Comparison of ENCODE assay signal across 26 mouse cellular contexts in the genomic region with DNA sequence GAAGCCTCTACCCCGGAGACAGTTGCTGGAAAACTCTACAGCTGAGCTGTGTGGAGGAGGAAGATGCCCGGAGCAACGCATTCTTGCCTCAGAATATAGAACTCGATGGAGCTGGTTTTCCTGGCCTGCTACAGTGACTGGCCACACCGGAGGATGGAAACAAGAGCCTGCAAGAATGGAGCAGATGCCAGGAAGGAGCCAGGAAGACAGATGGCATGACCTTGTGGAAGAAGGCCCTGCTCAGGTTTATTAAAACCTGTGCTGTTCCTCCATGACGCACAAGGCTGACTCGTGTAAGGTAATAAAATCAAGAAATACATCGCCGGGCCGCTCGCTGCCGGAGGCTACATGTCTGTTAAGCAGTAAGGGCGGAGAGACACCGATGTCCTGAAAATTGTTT. TPM values are rescaled to one million over a fixed set of nuclear protein-coding genes. Genes with fewer than 3 reads are reported as not detected.
DNase-seq lines count a peak whose midpoint lies in the region; ATAC-seq and TF ChIP-seq lines count a peak whose summit lies in the region.
"Had no signal": no experiment of that assay in that cellular context is flagged by ENCODE, and none has a peak within 500 bp of the region (broad histone marks: within the 10 kb centered on the region; RNA-seq: fewer than 3 reads in every experiment).

No protein-coding gene starts in this region.

- ATAC-seq in hindbrain, embryonic 12.5 days (ENCODE audit: low FRiP score): no peak
- no peak for ATAC-seq in hindbrain, embryonic 16.5 days
- ATAC-seq in neural tube, embryonic 13.5 days (ENCODE audit: low read depth): no peak
- ATAC-seq in midbrain, embryonic 15.5 days (replicated peaks): no peak
- ATAC-seq: forebrain, postnatal 0 days; intestine, embryonic 15.5 days; liver, embryonic 12.5 days; liver, postnatal 0 days had no signal

- H3K27me3 ChIP-seq in cerebellum, adult 2 months (ENCODE audit: control insufficient read depth, insufficient read depth, low read length): no peaks in the 10 kb centered on the region
- H3K27me3 ChIP-seq in hindbrain, embryonic 12.5 days: peaks cover 3% of the 10 kb centered on the region; the same call in 1 of the 2 replicates
- H3K27me3 ChIP-seq in hindbrain, embryonic 16.5 days (replicated peaks; ENCODE audit: control insufficient read depth, insufficient read depth, low read length): no peaks in the 10 kb centered on the region
- no peaks in the 10 kb centered on the region for H3K27me3 ChIP-seq in neural tube, embryonic 13.5 days
- H3K27me3 ChIP-seq in midbrain, embryonic 15.5 days (replicated peaks): no peaks in the 10 kb centered on the region
- H3K27me3 ChIP-seq: hindbrain, embryonic 15.5 days; intestine, embryonic 15.5 days; liver, embryonic 12.5 days had no signal

- 61% methylated on average over 14 of the region's 14 CpGs for WGBS in cerebellum, adult 2 months
- 89% methylated on average over 14 of the region's 14 CpGs for WGBS in hindbrain, embryonic 12.5 days
- WGBS in hindbrain, embryonic 16.5 days: 78% methylated on average over 14 of the region's 14 CpGs
- 67% methylated on average over 14 of the region's 14 CpGs for WGBS in neural tube, embryonic 13.5 days
- 79% methylated on average over 14 of the region's 14 CpGs for WGBS in midbrain, embryonic 15.5 days

- no peaks in the 10 kb centered on the region for H3K9me3 ChIP-seq in hindbrain, embryonic 12.5 days (replicated peaks)
- no peaks in the 10 kb centered on the region for H3K9me3 ChIP-seq in hindbrain, embryonic 16.5 days (ENCODE audit: control insufficient read depth, low read length)
- no peaks in the 10 kb centered on the region for H3K9me3 ChIP-seq in neural tube, embryonic 13.5 days
- no peaks in the 10 kb centered on the region for H3K9me3 ChIP-seq in midbrain, embryonic 15.5 days
- H3K9me3 ChIP-seq: forebrain, embryonic 12.5 days; hindbrain, embryonic 15.5 days; intestine, embryonic 15.5 days; liver, embryonic 12.5 days had no signal

- no peaks in the 10 kb centered on the region for H3K36me3 ChIP-seq in hindbrain, embryonic 12.5 days
- no peaks in the 10 kb centered on the region for H3K36me3 ChIP-seq in hindbrain, embryonic 16.5 days (ENCODE audit: control insufficient read depth, insufficient read depth, low read length)
- H3K36me3 ChIP-seq in neural tube, embryonic 13.5 days: no peaks in the 10 kb centered on the region
- no peaks in the 10 kb centered on the region for H3K36me3 ChIP-seq in midbrain, embryonic 15.5 days (replicated peaks)
- H3K36me3 ChIP-seq: forebrain, embryonic 12.5 days; hindbrain, embryonic 15.5 days; intestine, embryonic 15.5 days; liver, embryonic 12.5 days had no signal

- H3K4me3 ChIP-seq in cerebellum, adult 2 months (replicated peaks; ENCODE audit: insufficient read depth, low read depth, low read length): no peak overlapping the region
- no peak overlapping the region for H3K4me3 ChIP-seq in hindbrain, embryonic 12.5 days
- H3K4me3 ChIP-seq in hindbrain, embryonic 16.5 days (ENCODE audit: low read length): no peak overlapping the region
- no peak overlapping the region for H3K4me3 ChIP-seq in neural tube, embryonic 13.5 days
- no peak overlapping the region for H3K4me3 ChIP-seq in midbrain, embryonic 15.5 days
- H3K4me3 ChIP-seq: forebrain, embryonic 12.5 days; hindbrain, embryonic 15.5 days; intestine, embryonic 15.5 days; layer of hippocampus, adult 2 months; liver, embryonic 12.5 days had no signal

- TF ChIP-seq POLR2A in cerebellum, adult 2 months (IDR thresholded peaks at IDR 0.05; ENCODE audit: borderline replicate concordance, insufficient read depth, low read length): no peak

- peak; percentile 49 to 51 for DNase-seq in cerebellum, adult 2 months
- no peak for DNase-seq in cerebellum, adult 11 months
- no peak for DNase-seq in neural tube, embryonic 10.5 days (ENCODE audit: extremely low spot score, low spot score)
- no peak for DNase-seq in MN1 (ENCODE audit: low spot score)
- DNase-seq: adrenal gland, adult 2 months; adrenal gland, postnatal 36 days; forebrain, postnatal 0 days; gastrocnemius, postnatal 10 days; heart, postnatal 14 days; kidney, adult 2 months; kidney, postnatal 36 days; liver, postnatal 0 days; lung, postnatal 36 days; right cerebral cortex, postnatal 4 days; thymus, adult 18-20 months; thymus, postnatal 25 days had no signal

- no peak overlapping the region for H3K9ac ChIP-seq in hindbrain, embryonic 12.5 days
- no peak overlapping the region for H3K9ac ChIP-seq in hindbrain, embryonic 16.5 days (ENCODE audit: low read depth, low read length)
- no peak overlapping the region for H3K9ac ChIP-seq in neural tube, embryonic 13.5 days
- H3K9ac ChIP-seq in midbrain, embryonic 15.5 days: no peak overlapping the region
- H3K9ac ChIP-seq: forebrain, embryonic 12.5 days; forebrain, postnatal 0 days; hindbrain, embryonic 15.5 days; intestine, embryonic 15.5 days; liver, embryonic 12.5 days; liver, postnatal 0 days had no signal

- no peak overlapping the region for H3K4me2 ChIP-seq in hindbrain, embryonic 12.5 days (replicated peaks)
- H3K4me2 ChIP-seq in hindbrain, embryonic 16.5 days (ENCODE audit: low read length): no peak overlapping the region
- H3K4me2 ChIP-seq in neural tube, embryonic 13.5 days: no peak overlapping the region
- H3K4me2 ChIP-seq in midbrain, embryonic 15.5 days: no peak overlapping the region
- H3K4me2 ChIP-seq: forebrain, embryonic 12.5 days; hindbrain, embryonic 15.5 days; intestine, embryonic 15.5 days; liver, embryonic 12.5 days had no signal

- no peak for TF ChIP-seq CTCF in cerebellum, adult 2 months (IDR thresholded peaks at IDR 0.05; ENCODE audit: borderline replicate concordance, insufficient read depth, low read depth, low read length)

- H3K4me1 ChIP-seq in cerebellum, adult 2 months (ENCODE audit: control insufficient read depth, insufficient read depth, low read length): peaks cover 49% of the 10 kb centered on the region
- H3K4me1 ChIP-seq in hindbrain, embryonic 12.5 days: peaks cover 24% of the 10 kb centered on the region
- H3K4me1 ChIP-seq in hindbrain, embryonic 16.5 days (ENCODE audit: control insufficient read depth, insufficient read depth, low read depth, low read length): peaks cover 27% of the 10 kb centered on the region
- peaks cover 58% of the 10 kb centered on the region for H3K4me1 ChIP-seq in neural tube, embryonic 13.5 days (replicated peaks)
- H3K4me1 ChIP-seq in midbrain, embryonic 15.5 days: peaks cover 44% of the 10 kb centered on the region
- H3K4me1 ChIP-seq: liver, embryonic 12.5 days had no signal

- H3K27ac ChIP-seq in cerebellum, adult 2 months (ENCODE audit: insufficient read depth, low read length): no peak overlapping the region
- peak overlapping the region; percentile 14; the same call in 1 of the 2 replicates for H3K27ac ChIP-seq in hindbrain, embryonic 12.5 days
- no peak overlapping the region for H3K27ac ChIP-seq in hindbrain, embryonic 16.5 days (ENCODE audit: low read depth, low read length)
- H3K27ac ChIP-seq in neural tube, embryonic 13.5 days (replicated peaks): 0 out of 2 replicates have a peak overlapping the region, but pooled peaks have one; percentile 10
- H3K27ac ChIP-seq in midbrain, embryonic 15.5 days: peak overlapping the region; percentile 9
- H3K27ac ChIP-seq: forebrain, embryonic 12.5 days; hindbrain, embryonic 15.5 days; intestine, embryonic 15.5 days; layer of hippocampus, adult 2 months; liver, embryonic 12.5 days; stomach, postnatal 0 days had no signal

RNA-seq across cellular contexts. Expression of gene Sez6l, which starts 28.4 kb away (rescaled TPM):
- 81.5 and 93.9 TPM in 2 replicates for polyA plus RNA-seq in cerebellum, adult 2 months (2012; rRNA removed)
- 16.0 and 16.4 TPM in 2 replicates for polyA plus RNA-seq in hindbrain, embryonic 12.5 days (2016; fragmentation: Nextera tagmentation; extraction: Ambion mirVana)
- polyA plus RNA-seq in hindbrain, embryonic 16.5 days (2015; fragmentation: Nextera tagmentation; extraction: Ambion mirVana): 42.8 and 52.7 TPM in 2 replicates
- 21.8 and 24.8 TPM in 2 replicates for polyA plus RNA-seq in neural tube, embryonic 13.5 days (2015; fragmentation: Nextera tagmentation; extraction: Ambion mirVana)
- 65.4 and 67.5 TPM in 2 replicates for polyA plus RNA-seq in midbrain, embryonic 15.5 days (2015; fragmentation: Nextera tagmentation; extraction: Ambion mirVana)
- polyA plus RNA-seq: liver, postnatal 0 days had no signal

Comparison
In these comparisons a context has a peak if more than half of its experiments do, and no peak if none do; other contexts are left out.
1. DNase-seq: peak in cerebellum, adult 2 months (2 of 2); none in cerebellum, adult 11 months (single experiment), neural tube, embryonic 10.5 days (single experiment) and MN1 (single experiment).
2. H3K27ac ChIP-seq: peak in hindbrain, embryonic 12.5 days (single experiment), neural tube, embryonic 13.5 days (single experiment) and midbrain, embryonic 15.5 days (single experiment); none in cerebellum, adult 2 months (single experiment) and hindbrain, embryonic 16.5 days (single experiment).